Mouse (Mus musculus) left cerebral cortex, postnatal 4 days (tissue): ENCODE results near the gene Sgta. TPM values are rescaled to one million over a fixed set of nuclear protein-coding genes. Genes with fewer than 3 reads are reported as not detected.
A peak's percentile ranks its signal among the peaks of the same experiment; 100 is the strongest.
"Not testable (repeated sequence)": the region's sequence is repeated elsewhere in the genome, so short reads cannot be mapped to it uniquely, and the experiment has no call there.

Source experiments
- DNase-seq: peaks from one replicate; pipeline ENCODE4 v3.0.0-alpha.2; 2022
- intact Hi-C: fragments of 180-260 bp; cut with DNase I; formaldehyde crosslinking; loops from one replicate; pipeline ENCODE4 v1.15.1; 2025
- total RNA-seq, 2 experiments: library from RNA; stranded (reverse); gene quantifications; 2 replicates each; pipeline ENCODE4 v1.2.3; 2021

Sgta gene
- total RNA-seq, 2 experiments from 2014 or later, result 193 to 199 TPM

GRCm38 (mm10) chr10:81058896-81059295, 1.1 kb downstream of the Sgta start:
- intact Hi-C loops, result no loop called here
- DNase-seq, result no peak

- intact Hi-C loops, result no loop called here
- DNase-seq, result no peak
These were observed 2.4 kb downstream of the Sgta start for GRCm38 (mm10) chr10:81057406-81058130.

- intact Hi-C loops, DNase-seq: not testable (repeated sequence)
These were observed 4.1 kb downstream of the Sgta start for GRCm38 (mm10) chr10:81055802-81056340.

- no peak for DNase-seq
These were observed 4.8 kb downstream of the Sgta start for GRCm38 (mm10) chr10:81055169-81055568.

GRCm38 (mm10) chr10:81052577-81052976, 7.4 kb downstream of the Sgta start:
- DNase-seq, result no peak
- intact Hi-C loops, result no loop called here

More at GRCm38 (mm10) chr10:81055169-81055568, 4.8 kb downstream of the Sgta start:
- intact Hi-C loops, result no loop called here

GRCm38 (mm10) chr10:81051133-81051532, 8.8 kb downstream of the Sgta start:
- intact Hi-C loops, result no loop called here
- no peak for DNase-seq

- DNase-seq, result no peak
- intact Hi-C loops, result no loop called here
These were observed 9.3 kb downstream of the Sgta start for GRCm38 (mm10) chr10:81050645-81051044.

GRCm38 (mm10) chr10:81045246-81045645, 14.7 kb downstream of the Sgta start:
- intact Hi-C loops, DNase-seq: not testable (repeated sequence)

- intact Hi-C loops, result no loop called here
- peak; percentile 77 for DNase-seq
These were observed 18.4 kb downstream of the Sgta start for GRCm38 (mm10) chr10:81041458-81042175.

GRCm38 (mm10) chr10:81036988-81037580, 22.9 kb downstream of the Sgta start, which contains the start of gene Slc39a3:
Gene Slc39a3, minus strand, starts transcription at chr10:81037426.
- peak; percentile 99 for DNase-seq
- intact Hi-C loops, result loop anchor here (5.0 kb wide), 1 partner anchor 35 kb away; no protein-coding TSS in a partner anchor

- intact Hi-C loops, result loop anchor here (5.0 kb wide), 1 partner anchor 34 kb away; no protein-coding TSS in a partner anchor
- peak; percentile 30 for DNase-seq
These were observed 23.7 kb downstream of the Sgta start for GRCm38 (mm10) chr10:81036251-81036650.

- intact Hi-C loops, result no loop called here
- no peak for DNase-seq
These were observed 26.4 kb downstream of the Sgta start for GRCm38 (mm10) chr10:81033586-81033985.

GRCm38 (mm10) chr10:81029031-81029430, 30.9 kb downstream of the Sgta start:
- intact Hi-C loops, result no loop called here
- DNase-seq, result peak; percentile 33

- no peak for DNase-seq
- intact Hi-C loops, result no loop called here
These were observed 31.8 kb downstream of the Sgta start for GRCm38 (mm10) chr10:81028219-81028618.

- no peak for DNase-seq
- intact Hi-C loops, result no loop called here
These were observed 32.6 kb downstream of the Sgta start for GRCm38 (mm10) chr10:81027331-81027730.

- intact Hi-C loops, result no loop called here
- no peak for DNase-seq
These were observed 33.1 kb downstream of the Sgta start for GRCm38 (mm10) chr10:81026857-81027256.

GRCm38 (mm10) chr10:81025639-81026275, 34.2 kb downstream of the Sgta start, which contains the start of gene Diras1:
Gene Diras1, minus strand, starts transcription at chr10:81025662.
- no peak for DNase-seq
- intact Hi-C loops, result no loop called here

- intact Hi-C loops, result no loop called here
- DNase-seq, result no peak
These were observed 34.8 kb downstream of the Sgta start for GRCm38 (mm10) chr10:81025047-81025621.

- intact Hi-C loops, result no loop called here
- no peak for DNase-seq
These were observed 35.5 kb downstream of the Sgta start for GRCm38 (mm10) chr10:81024346-81024937.

- DNase-seq, result no peak
- intact Hi-C loops, result no loop called here
These were observed 37.2 kb downstream of the Sgta start for GRCm38 (mm10) chr10:81022744-81023143.
